Mouse (Mus musculus) liver, embryonic 14.5 days (tissue): ENCODE results near the gene Rabepk. TPM values are rescaled to one million over a fixed set of nuclear protein-coding genes. Genes with fewer than 3 reads are reported as not detected.
"Not testable (repeated sequence)": the region's sequence is repeated elsewhere in the genome, so short reads cannot be mapped to it uniquely, and the experiment has no call there.

Experiments
- ATAC-seq: fragments of 200-750 bp; cut with Nextera tagmentation; 2 replicates; pipeline ENCODE4 v1.8.0; 2017; ENCODE audit warnings: moderate number of reproducible peaks, mild to moderate bottlenecking, moderate library complexity; ENCODE audit not compliant: insufficient read depth
- DNase-seq, 3 experiments: peaks; one replicate each; pipeline ENCODE4 v3.0.0-alpha.2; 2012 to 2013; ENCODE audit warnings: low read depth in 3 of 3, low spot score in 3 of 3
- H3K27ac ChIP-seq: fragments of 300-500 bp; sonication (generic); 2 replicates; pipeline ENCODE4 v1.5.1; 2014; ENCODE audit warnings: moderate library complexity, mild to moderate bottlenecking, control low read depth, inconsistent platforms
- H3K27me3 ChIP-seq: fragments of 300-500 bp; sonication (generic); 2 replicates; pipeline ENCODE4 v1.6.1; 2014; ENCODE audit warnings: mild to moderate bottlenecking, low read length, moderate library complexity; ENCODE audit not compliant: control insufficient read depth, insufficient read depth
- H3K36me3 ChIP-seq: fragments of 300-500 bp; sonication (generic); replicated peaks from 2 replicates; pipeline ENCODE4 v1.6.1; 2014; ENCODE audit warnings: low read depth; ENCODE audit not compliant: control insufficient read depth, insufficient read depth
- H3K4me1 ChIP-seq, 2 experiments: fragments of 200-500 bp in 1 of 2; fragments of 300-500 bp in 1 of 2; sonication (generic) in 1 of 2; replicated peaks; 2 replicates each; pipeline ENCODE4 v1.6.1; 2012 to 2014; ENCODE audit warnings: antibody characterized with exemption in 1 of 2, inconsistent platforms in 1 of 2, low read length in 1 of 2; ENCODE audit not compliant: control insufficient read depth in 2 of 2, insufficient read depth in 2 of 2
- H3K4me2 ChIP-seq: fragments of 300-500 bp; sonication (generic); 2 replicates; pipeline ENCODE4 v1.6.1; 2014; ENCODE audit warnings: low read depth, mild to moderate bottlenecking, control low read depth, moderate library complexity
- H3K4me3 ChIP-seq, 2 experiments: fragments of 200-500 bp in 1 of 2; fragments of 300-500 bp in 1 of 2; sonication (generic) in 1 of 2; 2 replicates each; pipeline ENCODE4 v1.5.1; 2012 to 2014; ENCODE audit warnings: low read depth in 2 of 2, low read length in 2 of 2, mild to moderate bottlenecking in 2 of 2, control low read depth in 1 of 2, inconsistent platforms in 1 of 2, moderate library complexity in 1 of 2; ENCODE audit not compliant: insufficient read depth in 1 of 2
- H3K9ac ChIP-seq: fragments of 300-500 bp; sonication (generic); replicated peaks from 2 replicates; pipeline ENCODE4 v1.6.1; 2014; ENCODE audit warnings: mild to moderate bottlenecking, control low read depth, moderate library complexity
- H3K9me3 ChIP-seq: fragments of 300-500 bp; sonication (generic); 2 replicates; pipeline ENCODE4 v1.6.1; 2016; ENCODE audit warnings: low read length, mixed read lengths; ENCODE audit not compliant: control insufficient read depth
- CTCF ChIP-seq: IDR thresholded peaks from 2 replicates; pipeline ENCODE4 v1.5.1; 2016; ENCODE audit warnings: antibody characterized with exemption, low read depth, control low read depth
- EP300 ChIP-seq: IDR thresholded peaks from 2 replicates; pipeline ENCODE4 v1.6.1; 2016; ENCODE audit warnings: antibody characterized with exemption, low read depth
- WGBS: fragments of 180-500 bp; shearing (Covaris S2); extraction: QIAGEN DNeasy Blood & Tissue Kit; methylation state at CpG from one replicate; pipeline ENCODE4 v1.1.7; 2014; ENCODE audit not compliant: insufficient replicate concordance; 5-methylcytosine and 5-hydroxymethylcytosine counted together
- polyA plus RNA-seq, 2 experiments: library from polyadenylated mRNA; depleted of rRNA in 1 of 2; stranded (reverse) in 1 of 2; unstranded in 1 of 2; fragments of >200 nt; fragmentation: Nextera tagmentation in 1 of 2; extraction: Ambion mirVana in 1 of 2; gene quantifications; 2 replicates each; pipeline versions ENCODE4 v1.2.1 to v1.2.3; 2012 to 2014

Gene Rabepk
- polyA plus RNA-seq (2012; rRNA removed), result 12.3 and 15.3 TPM in 2 replicates
- 25.5 and 25.6 TPM in 2 replicates for polyA plus RNA-seq (2014; fragmentation: Nextera tagmentation; extraction: Ambion mirVana)

GRCm38 (mm10) chr2:34799357-34800256 is at the start of gene Rabepk:
Rabepk (minus strand) TSS chr2:34799912.
- peak; percentile 81 to 83 (median 82) for DNase-seq

GRCm38 (mm10) chr2:34847702-34848101 is 48.0 kb upstream of the Rabepk start:
- TF ChIP-seq CTCF (no peak), EP300 (no peak)
- Histone ChIP-seq H3K9ac (no peak overlapping the region), H3K36me3 (peaks cover 15% of the 10 kb centered on the region), H3K4me2 (no peak overlapping the region), H3K4me3 (no peak overlapping the region), H3K27ac (no peak overlapping the region), H3K4me1 (no peaks in the 10 kb centered on the region), H3K27me3 (no peaks in the 10 kb centered on the region), H3K9me3 (no peaks in the 10 kb centered on the region)
- WGBS, result 85% methylated on average over 1 of the region's 1 CpGs
- ATAC-seq, result no peak
- no peak for DNase-seq

More at GRCm38 (mm10) chr2:34799357-34800256, at the start of gene Rabepk:
- Histone ChIP-seq H3K9ac (peak within 1 kb of the TSS; percentile 69), H3K27ac (peak within 1 kb of the TSS; percentile 65), H3K4me1 (peaks cover 23 to 30% of the 10 kb centered on the region in 2 experiments), H3K4me2 (peak within 1 kb of the TSS; percentile 74), H3K36me3 (peaks cover 10% of the 10 kb centered on the region), H3K27me3 (no peaks in the 10 kb centered on the region), H3K9me3 (no peaks in the 10 kb centered on the region), H3K4me3 (peak within 1 kb of the TSS; percentile 67 to 98)
- peak; percentile 75 for ATAC-seq
- TF ChIP-seq CTCF, result no peak
- TF ChIP-seq EP300, result no peak
- 1% methylated on average over 44 of the region's 44 CpGs for WGBS

- H3K27ac ChIP-seq, result no peak overlapping the region
- ATAC-seq, result no peak
- DNase-seq, result no peak
- H3K4me2 ChIP-seq, result no peak overlapping the region
- no peak overlapping the region for H3K9ac ChIP-seq
- no peaks in the 10 kb centered on the region for H3K36me3 ChIP-seq
- H3K27me3 ChIP-seq, result no peaks in the 10 kb centered on the region
- WGBS, result 70% methylated on average over 11 of the region's 11 CpGs
- no peak for TF ChIP-seq EP300
- no peak for TF ChIP-seq CTCF
- no peaks in the 10 kb centered on the region for H3K9me3 ChIP-seq
- H3K4me3 ChIP-seq, result no peak overlapping the region
- H3K4me1 ChIP-seq, result no peaks in the 10 kb centered on the region
These were observed 43.7 kb upstream of the Rabepk start for GRCm38 (mm10) chr2:34843211-34843939.

GRCm38 (mm10) chr2:34841706-34842105 is 42.0 kb upstream of the Rabepk start:
- no peaks in the 10 kb centered on the region for H3K27me3 ChIP-seq
- H3K36me3 ChIP-seq, result no peaks in the 10 kb centered on the region
- no peak for TF ChIP-seq EP300
- TF ChIP-seq CTCF, result no peak
- DNase-seq, result no peak
- H3K4me1 ChIP-seq, result no peaks in the 10 kb centered on the region
- H3K9me3 ChIP-seq, result no peaks in the 10 kb centered on the region
- no peak overlapping the region for H3K4me3 ChIP-seq
- no peak overlapping the region for H3K27ac ChIP-seq
- 85% methylated on average over 8 of the region's 8 CpGs for WGBS
- ATAC-seq, result no peak
- no peak overlapping the region for H3K4me2 ChIP-seq
- H3K9ac ChIP-seq, result no peak overlapping the region

- H3K27ac ChIP-seq, H3K9me3 ChIP-seq, ATAC-seq, H3K9ac ChIP-seq, H3K4me3 ChIP-seq, H3K4me2 ChIP-seq, DNase-seq, H3K36me3 ChIP-seq, H3K4me1 ChIP-seq, H3K27me3 ChIP-seq: not testable (repeated sequence)
- peak; percentile 52 for TF ChIP-seq CTCF
- 68% methylated on average over 5 of the region's 5 CpGs for WGBS
These were observed 40.4 kb upstream of the Rabepk start for GRCm38 (mm10) chr2:34840143-34840542.
